Mouse (Mus musculus) midbrain, embryonic 15.5 days (tissue): ENCODE measurements at regions not wholly inside any gene's neighbourhood (a gene's known extent, or its start where the extent isn't known, plus 50 kb on each side); places are given as distances from the start of the nearest gene placed in this dataset.
A peak's percentile ranks its signal among the peaks of the same experiment; 100 is the strongest.
"Not testable (repeated sequence)": the region's sequence is repeated elsewhere in the genome, so short reads cannot be mapped to it uniquely, and the experiment has no call there.

Source experiments
- ATAC-seq: fragments of 200-750 bp; cut with Nextera tagmentation; replicated peaks from 2 replicates; pipeline ENCODE4 v1.8.0; 2017; ENCODE audit warnings: moderate TSS enrichment
- H3K27ac ChIP-seq: fragments of 300-500 bp; sonication (generic); 2 replicates; pipeline ENCODE4 v1.5.1; 2015; ENCODE audit warnings: mild to moderate bottlenecking, inconsistent platforms
- H3K27me3 ChIP-seq: fragments of 300-500 bp; sonication (generic); replicated peaks from 2 replicates; pipeline ENCODE4 v1.6.1; 2015; ENCODE audit warnings: inconsistent platforms
- H3K36me3 ChIP-seq: fragments of 300-500 bp; sonication (generic); replicated peaks from 2 replicates; pipeline ENCODE4 v1.6.1; 2015; ENCODE audit warnings: inconsistent platforms
- H3K4me1 ChIP-seq: fragments of 300-500 bp; sonication (generic); 2 replicates; pipeline ENCODE4 v1.6.1; 2015; ENCODE audit warnings: inconsistent platforms
- H3K4me2 ChIP-seq: fragments of 300-500 bp; sonication (generic); 2 replicates; pipeline ENCODE4 v1.6.1; 2015; ENCODE audit warnings: inconsistent platforms, mild to moderate bottlenecking, moderate library complexity
- H3K4me3 ChIP-seq: fragments of 300-500 bp; sonication (generic); 2 replicates; pipeline ENCODE4 v1.5.1; 2015; ENCODE audit warnings: mild to moderate bottlenecking, inconsistent platforms
- H3K9ac ChIP-seq: fragments of 300-500 bp; sonication (generic); 2 replicates; pipeline ENCODE4 v1.6.1; 2015; ENCODE audit warnings: mild to moderate bottlenecking, inconsistent platforms
- H3K9me3 ChIP-seq: fragments of 300-500 bp; sonication (generic); 2 replicates; pipeline ENCODE4 v1.6.1; 2016; ENCODE audit warnings: inconsistent platforms
- WGBS: fragments of 180-500 bp; shearing (Covaris S2); methylation state at CpG from one replicate; pipeline ENCODE4 v1.1.7; 2015; ENCODE audit warnings: mixed read lengths; 5-methylcytosine and 5-hydroxymethylcytosine counted together

DNA sequence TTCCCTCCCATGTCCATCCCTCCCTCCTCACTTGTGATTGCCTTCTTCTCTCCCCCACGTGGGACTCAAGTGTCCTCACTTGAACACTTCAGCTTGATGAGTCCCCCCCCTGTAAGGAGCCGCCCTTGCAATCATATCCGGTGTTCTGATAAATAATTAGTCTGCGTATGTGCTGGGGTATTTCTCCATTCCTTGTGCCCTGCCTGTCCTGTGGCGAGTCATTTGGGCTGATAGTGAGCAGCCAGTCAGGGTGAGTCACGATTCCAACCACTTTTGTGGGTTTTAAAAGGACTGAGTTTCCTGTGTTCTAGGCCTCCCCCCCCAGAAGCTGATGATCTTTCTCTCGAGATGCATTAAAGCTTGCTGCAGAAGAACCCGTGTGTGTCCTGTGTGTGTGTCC, 820.9 kb downstream of the Kcnt2 start:
- H3K9me3 ChIP-seq, H3K4me1 ChIP-seq, H3K4me3 ChIP-seq, H3K27ac ChIP-seq, H3K9ac ChIP-seq, H3K27me3 ChIP-seq, ATAC-seq, H3K4me2 ChIP-seq, H3K36me3 ChIP-seq: not testable (repeated sequence)
- 86% methylated on average over 8 of the region's 8 CpGs for WGBS

- no peak overlapping the region for H3K4me2 ChIP-seq
- H3K36me3 ChIP-seq = no peaks in the 10 kb centered on the region
- H3K9ac ChIP-seq = no peak overlapping the region
- H3K27ac ChIP-seq = no peak overlapping the region
- H3K9me3 ChIP-seq = no peaks in the 10 kb centered on the region
- no peaks in the 10 kb centered on the region for H3K4me1 ChIP-seq
- H3K4me3 ChIP-seq = no peak overlapping the region
- no peak for ATAC-seq
- WGBS = 82% methylated on average over 1 of the region's 1 CpGs
- no peaks in the 10 kb centered on the region for H3K27me3 ChIP-seq
Measured at GRCm38 (mm10) chr1:141097575-141097974, 851.6 kb downstream of the Kcnt2 start.

GRCm38 (mm10) chr1:141102546-141102945, 856.6 kb downstream of the Kcnt2 start:
- Histone ChIP-seq H3K4me3 (no peak overlapping the region), H3K27ac (no peak overlapping the region), H3K9me3 (no peaks in the 10 kb centered on the region), H3K4me2 (no peak overlapping the region), H3K36me3 (no peaks in the 10 kb centered on the region), H3K4me1 (no peaks in the 10 kb centered on the region), H3K9ac (no peak overlapping the region), H3K27me3 (no peaks in the 10 kb centered on the region)
- no peak for ATAC-seq
- WGBS = 87% methylated on average over 1 of the region's 1 CpGs

DNA sequence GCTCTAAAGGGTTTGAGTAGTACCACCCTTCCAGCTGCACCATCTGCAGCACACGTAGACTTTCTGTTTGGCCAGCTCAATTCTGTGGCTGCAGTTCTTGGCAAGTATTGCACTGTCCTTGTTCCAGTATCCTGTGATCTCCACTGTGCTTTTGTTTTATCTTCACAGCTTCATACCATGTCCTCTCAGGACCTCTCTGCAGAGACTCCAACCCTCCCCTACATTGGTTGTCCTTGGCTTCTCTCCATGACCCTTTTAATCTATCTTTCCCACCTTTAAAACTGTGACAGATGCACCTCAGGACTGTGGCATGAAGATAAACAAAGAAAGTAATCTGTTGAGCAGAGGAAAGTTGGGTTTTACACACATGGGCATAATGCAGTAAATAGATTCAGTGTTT, 858.1 kb downstream of the Kcnt2 start:
- WGBS = 85% methylated on average over 1 of the region's 1 CpGs

GRCm38 (mm10) chr1:141104633-141105032, 858.7 kb downstream of the Kcnt2 start:
- no peaks in the 10 kb centered on the region for H3K4me1 ChIP-seq
- 93% methylated on average over 2 of the region's 2 CpGs for WGBS
- no peaks in the 10 kb centered on the region for H3K36me3 ChIP-seq
- no peak overlapping the region for H3K27ac ChIP-seq
- H3K9me3 ChIP-seq = no peaks in the 10 kb centered on the region
- no peak overlapping the region for H3K4me3 ChIP-seq
- no peaks in the 10 kb centered on the region for H3K27me3 ChIP-seq
- no peak overlapping the region for H3K4me2 ChIP-seq
- no peak overlapping the region for H3K9ac ChIP-seq
- no peak for ATAC-seq

More for the DNA sequence above, 858.1 kb downstream of the Kcnt2 start:
- H3K36me3 ChIP-seq = no peaks in the 10 kb centered on the region
- no peak overlapping the region for H3K4me2 ChIP-seq
- no peak overlapping the region for H3K4me3 ChIP-seq
- H3K9me3 ChIP-seq = no peaks in the 10 kb centered on the region
- H3K4me1 ChIP-seq = no peaks in the 10 kb centered on the region
- no peaks in the 10 kb centered on the region for H3K27me3 ChIP-seq
- ATAC-seq = no peak
- H3K9ac ChIP-seq = no peak overlapping the region
- H3K27ac ChIP-seq = no peak overlapping the region

DNA sequence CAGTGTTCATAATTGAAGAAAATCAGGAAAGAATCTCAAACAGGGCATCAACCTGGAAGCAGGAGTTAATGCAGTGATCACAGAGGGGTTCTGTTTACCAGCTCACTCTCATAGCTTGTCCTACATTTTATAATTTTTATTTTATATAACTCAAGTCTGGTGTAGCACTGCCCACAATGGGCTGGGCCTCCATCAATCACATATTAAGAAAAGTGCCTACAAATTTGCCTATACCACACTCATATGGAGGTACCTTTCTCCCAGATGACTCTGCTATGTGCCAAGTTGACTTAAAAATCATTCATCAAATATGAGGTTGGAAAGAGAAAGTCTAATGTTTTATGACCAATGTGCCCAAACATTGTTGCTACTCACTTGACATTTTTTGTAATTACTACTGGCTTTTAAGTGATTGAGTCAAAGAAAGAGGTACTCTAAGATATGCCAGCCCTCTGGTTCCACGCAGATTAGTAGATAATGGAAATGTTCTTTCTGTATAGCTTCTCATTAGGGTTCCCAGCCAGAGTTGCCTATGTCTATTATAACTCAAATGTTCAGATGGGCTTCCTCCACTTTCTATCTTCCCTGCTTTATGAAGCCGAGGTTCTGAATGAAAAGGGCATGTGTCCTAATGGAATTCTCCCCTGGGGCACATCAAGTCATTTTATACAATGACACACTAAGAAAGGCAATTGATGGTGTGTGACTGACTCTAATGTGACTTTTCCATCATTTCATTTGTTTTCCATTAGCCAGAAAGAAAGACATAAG, 891.0 kb downstream of the Kcnt2 start:
- no peak for ATAC-seq
- H3K4me1 ChIP-seq = no peaks in the 10 kb centered on the region
- no peak overlapping the region for H3K4me3 ChIP-seq
- no peak overlapping the region for H3K9ac ChIP-seq
- H3K27ac ChIP-seq = no peak overlapping the region
- no peak overlapping the region for H3K4me2 ChIP-seq
- H3K36me3 ChIP-seq = no peaks in the 10 kb centered on the region
- H3K27me3 ChIP-seq = no peaks in the 10 kb centered on the region
- WGBS = 32% methylated on average over 2 of the region's 2 CpGs
- H3K9me3 ChIP-seq = no peaks in the 10 kb centered on the region

GRCm38 (mm10) chr1:141140157-141140556, 894.2 kb downstream of the Kcnt2 start:
- ATAC-seq, H3K4me3 ChIP-seq: not testable (repeated sequence)
- WGBS = 95% methylated on average over 19 of the region's 19 CpGs

DNA sequence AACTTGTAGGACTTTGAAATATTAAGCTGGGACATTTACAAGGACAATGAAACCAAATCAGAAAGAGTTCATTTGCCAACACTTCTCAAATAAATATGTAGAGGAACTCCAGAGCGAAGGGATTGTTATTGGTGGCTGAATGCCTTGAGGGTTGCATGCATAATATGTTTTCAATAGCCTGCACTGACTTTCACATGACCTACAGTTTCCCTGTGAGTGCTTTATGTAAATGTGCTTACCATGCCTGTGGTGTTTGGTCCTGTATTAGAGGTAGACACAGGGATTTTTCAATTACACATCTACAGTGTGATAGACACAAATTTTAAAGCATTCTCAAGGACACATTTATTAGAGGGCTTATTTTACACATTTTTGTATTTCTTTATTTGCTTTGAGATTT, 899.8 kb downstream of the Kcnt2 start:
- Histone ChIP-seq H3K4me2 (no peak overlapping the region), H3K36me3 (no peaks in the 10 kb centered on the region), H3K27me3 (no peaks in the 10 kb centered on the region), H3K27ac (no peak overlapping the region), H3K4me3 (no peak overlapping the region), H3K9me3 (no peaks in the 10 kb centered on the region), H3K9ac (no peak overlapping the region), H3K4me1 (no peaks in the 10 kb centered on the region)
- ATAC-seq = peak; percentile 88
- WGBS = 38% methylated on average over 1 of the region's 1 CpGs

More at GRCm38 (mm10) chr1:141140157-141140556, 894.2 kb downstream of the Kcnt2 start:
- H3K9me3 ChIP-seq, H3K4me1 ChIP-seq, H3K27ac ChIP-seq, H3K4me2 ChIP-seq, H3K27me3 ChIP-seq, H3K9ac ChIP-seq, H3K36me3 ChIP-seq: not testable (repeated sequence)

- WGBS = 86% methylated on average over 2 of the region's 2 CpGs
- H3K4me2 ChIP-seq = no peak overlapping the region
- H3K4me1 ChIP-seq = no peaks in the 10 kb centered on the region
- ATAC-seq = no peak
- H3K27me3 ChIP-seq = no peaks in the 10 kb centered on the region
- H3K36me3 ChIP-seq = no peaks in the 10 kb centered on the region
- H3K9ac ChIP-seq = no peak overlapping the region
- no peak overlapping the region for H3K4me3 ChIP-seq
- H3K27ac ChIP-seq = no peak overlapping the region
- H3K9me3 ChIP-seq = no peaks in the 10 kb centered on the region
Measured at GRCm38 (mm10) chr1:141149899-141150298, 903.9 kb downstream of the Kcnt2 start.

GRCm38 (mm10) chr1:141154572-141154971, 908.6 kb downstream of the Kcnt2 start:
- H3K4me2 ChIP-seq = no peak overlapping the region
- no peak overlapping the region for H3K4me3 ChIP-seq
- no peak for ATAC-seq
- H3K4me1 ChIP-seq = no peaks in the 10 kb centered on the region
- H3K27ac ChIP-seq = no peak overlapping the region
- H3K36me3 ChIP-seq = no peaks in the 10 kb centered on the region
- H3K9me3 ChIP-seq = no peaks in the 10 kb centered on the region
- no peaks in the 10 kb centered on the region for H3K27me3 ChIP-seq
- no peak overlapping the region for H3K9ac ChIP-seq
- 70% methylated on average over 4 of the region's 4 CpGs for WGBS

GRCm38 (mm10) chr1:141161772-141162171, 915.8 kb downstream of the Kcnt2 start:
- Histone ChIP-seq H3K27ac (no peak overlapping the region), H3K4me3 (no peak overlapping the region), H3K9me3 (no peaks in the 10 kb centered on the region), H3K36me3 (no peaks in the 10 kb centered on the region), H3K4me2 (no peak overlapping the region), H3K4me1 (no peaks in the 10 kb centered on the region), H3K27me3 (no peaks in the 10 kb centered on the region), H3K9ac (no peak overlapping the region)
- ATAC-seq = no peak
- 95% methylated on average over 1 of the region's 1 CpGs for WGBS
